Mouse (Mus musculus): ENCODE data around the gene Gm42906. TPM values are rescaled to one million over a fixed set of nuclear protein-coding genes. Genes with fewer than 3 reads are reported as not detected.

Gene Gm42906
- polyA plus RNA-seq, 1 experiment from 2014 or later, result 0.66 TPM

DNA sequence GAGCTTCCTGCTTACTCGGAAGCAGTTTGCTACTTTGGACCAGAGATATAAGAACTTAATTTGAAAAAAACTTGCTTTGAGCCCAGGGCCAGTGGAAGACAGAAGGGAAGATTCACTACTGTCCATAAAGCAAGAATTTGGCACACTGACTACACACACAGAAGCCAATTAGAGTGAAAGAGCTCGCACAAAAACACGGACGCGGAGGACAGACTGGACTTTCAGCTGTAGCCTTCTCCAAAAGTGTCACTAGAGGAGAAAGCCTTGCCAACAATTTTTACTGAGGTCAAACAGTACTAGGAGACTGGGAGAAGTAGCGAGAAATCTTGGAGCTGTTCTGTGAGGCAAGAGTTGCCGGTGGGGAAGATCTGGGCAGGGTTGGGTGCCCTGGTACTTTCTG is 128.4 kb downstream of the Gm42906 start:
- no peak overlapping the region for H3K4me3 ChIP-seq (ENCODE audit: low read depth, low read length)
- H3K27me3 ChIP-seq (replicated peaks; ENCODE audit: insufficient read depth, low read length), result no peaks in the 10 kb centered on the region
- H3K9ac ChIP-seq (replicated peaks; ENCODE audit: low read depth), result no peak overlapping the region
- peak; percentile 11; the same call in 1 of the 2 replicates for ATAC-seq
- H3K4me2 ChIP-seq (replicated peaks; ENCODE audit: low read depth, low read length), result no peak overlapping the region
- no peaks in the 10 kb centered on the region for H3K9me3 ChIP-seq (ENCODE audit: low read length)
- H3K4me1 ChIP-seq (ENCODE audit: insufficient read depth, low read depth, low read length), result no peaks in the 10 kb centered on the region
- TF ChIP-seq EP300 (IDR thresholded peaks at IDR 0.05), result no peak
- TF ChIP-seq CTCF (IDR thresholded peaks at IDR 0.05), result no peak
- 64% methylated on average over 7 of the region's 7 CpGs for WGBS
- H3K36me3 ChIP-seq (ENCODE audit: insufficient read depth, low read length), result no peaks in the 10 kb centered on the region
- DNase-seq (ENCODE audit: low spot score), result peak; percentile 64
- no peak overlapping the region for H3K27ac ChIP-seq (ENCODE audit: low read length)

DNA sequence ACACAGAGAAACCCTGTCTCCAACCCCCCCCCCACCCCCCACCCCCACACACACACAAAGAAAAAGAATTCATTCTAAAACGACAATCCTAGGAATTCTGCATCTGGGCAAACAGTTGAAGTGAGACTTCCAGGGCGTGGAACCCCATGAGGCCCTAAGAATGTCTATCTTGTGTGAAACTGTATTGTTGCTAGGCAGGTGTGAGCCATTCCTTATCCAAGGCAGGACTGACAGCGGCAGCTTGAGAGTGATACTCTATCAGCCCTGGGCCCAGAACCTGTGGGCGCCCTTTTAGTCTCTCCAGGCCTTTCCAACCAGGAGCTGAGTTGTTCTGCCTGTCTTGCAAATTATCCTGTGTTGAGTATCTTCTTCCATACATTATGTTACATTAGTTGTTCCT is 129.6 kb downstream of the Gm42906 start:
- H3K4me1 ChIP-seq (ENCODE audit: insufficient read depth, low read depth, low read length), result no peaks in the 10 kb centered on the region
- H3K4me3 ChIP-seq (ENCODE audit: low read depth, low read length), result no peak overlapping the region
- no peak overlapping the region for H3K27ac ChIP-seq (ENCODE audit: low read length)
- WGBS, result 67% methylated on average over 4 of the region's 4 CpGs
- no peak overlapping the region for H3K4me2 ChIP-seq (replicated peaks; ENCODE audit: low read depth, low read length)
- no peak for ATAC-seq
- DNase-seq (ENCODE audit: low spot score), result no peak
- no peaks in the 10 kb centered on the region for H3K9me3 ChIP-seq (ENCODE audit: low read length)
- H3K9ac ChIP-seq (replicated peaks; ENCODE audit: low read depth), result no peak overlapping the region
- H3K36me3 ChIP-seq (ENCODE audit: insufficient read depth, low read length), result no peaks in the 10 kb centered on the region
- no peaks in the 10 kb centered on the region for H3K27me3 ChIP-seq (replicated peaks; ENCODE audit: insufficient read depth, low read length)
- TF ChIP-seq CTCF (IDR thresholded peaks at IDR 0.05), result no peak
- TF ChIP-seq EP300 (IDR thresholded peaks at IDR 0.05), result no peak

DNA sequence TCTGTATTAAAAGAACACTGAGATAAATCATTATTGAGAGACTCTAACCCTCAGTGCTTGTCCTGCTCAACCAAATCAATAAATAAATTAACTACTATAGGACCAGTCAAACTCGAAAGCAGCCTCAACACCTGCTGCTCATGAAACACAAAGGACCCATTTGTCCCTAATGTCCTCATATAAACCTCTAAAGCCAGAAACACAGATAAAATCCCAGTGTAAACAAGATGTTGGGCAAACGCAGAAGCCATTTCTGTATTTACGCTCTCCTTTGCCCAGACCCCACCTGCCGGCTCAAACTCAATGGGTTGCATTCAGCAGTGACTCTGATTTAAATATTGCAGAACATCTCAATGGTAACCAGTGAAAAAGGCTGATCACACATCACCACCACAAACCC is 131.7 kb downstream of the Gm42906 start:
- H3K4me3 ChIP-seq (ENCODE audit: low read depth, low read length), result no peak overlapping the region
- no peaks in the 10 kb centered on the region for H3K27me3 ChIP-seq (replicated peaks; ENCODE audit: insufficient read depth, low read length)
- no peaks in the 10 kb centered on the region for H3K36me3 ChIP-seq (ENCODE audit: insufficient read depth, low read length)
- no peak for DNase-seq (ENCODE audit: low spot score)
- no peaks in the 10 kb centered on the region for H3K4me1 ChIP-seq (ENCODE audit: insufficient read depth, low read depth, low read length)
- ATAC-seq, result no peak
- TF ChIP-seq EP300 (IDR thresholded peaks at IDR 0.05) (no peak), CTCF (IDR thresholded peaks at IDR 0.05) (no peak)
- no peaks in the 10 kb centered on the region for H3K9me3 ChIP-seq (ENCODE audit: low read length)
- no peak overlapping the region for H3K9ac ChIP-seq (replicated peaks; ENCODE audit: low read depth)
- H3K27ac ChIP-seq (ENCODE audit: low read length), result no peak overlapping the region
- H3K4me2 ChIP-seq (replicated peaks; ENCODE audit: low read depth, low read length), result no peak overlapping the region
- 50% methylated on average over 4 of the region's 4 CpGs for WGBS

DNA sequence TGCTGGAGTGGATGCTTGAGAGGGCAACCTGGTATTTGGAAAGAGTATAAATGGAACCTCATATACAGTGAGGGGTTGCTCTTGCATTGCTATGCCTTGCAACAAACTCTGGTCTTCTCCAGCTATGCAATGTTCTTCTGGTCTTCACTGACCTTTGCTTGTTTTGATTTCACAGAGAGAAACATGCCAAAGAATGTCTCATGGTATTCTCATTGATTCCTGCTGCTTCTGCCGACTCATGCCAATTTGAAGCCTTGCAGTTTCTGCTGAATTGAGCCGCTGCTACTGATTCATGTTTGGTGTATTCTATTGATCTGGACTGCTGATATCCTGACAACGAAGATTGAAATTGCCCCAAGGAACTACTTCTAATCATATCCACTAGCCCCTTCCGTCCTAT is 134.4 kb downstream of the Gm42906 start:
- ATAC-seq (no peak), DNase-seq (ENCODE audit: low spot score) (peak; percentile 14)
- 78% methylated on average over 4 of the region's 4 CpGs for WGBS
- Histone ChIP-seq H3K27me3 (replicated peaks; ENCODE audit: insufficient read depth, low read length) (no peaks in the 10 kb centered on the region), H3K27ac (ENCODE audit: low read length) (no peak overlapping the region), H3K36me3 (ENCODE audit: insufficient read depth, low read length) (no peaks in the 10 kb centered on the region), H3K9ac (replicated peaks; ENCODE audit: low read depth) (no peak overlapping the region), H3K9me3 (ENCODE audit: low read length) (no peaks in the 10 kb centered on the region), H3K4me3 (ENCODE audit: low read depth, low read length) (no peak overlapping the region), H3K4me2 (replicated peaks; ENCODE audit: low read depth, low read length) (no peak overlapping the region), H3K4me1 (ENCODE audit: insufficient read depth, low read depth, low read length) (no peaks in the 10 kb centered on the region)
- TF ChIP-seq EP300 (IDR thresholded peaks at IDR 0.05) (no peak), CTCF (IDR thresholded peaks at IDR 0.05) (no peak)

DNA sequence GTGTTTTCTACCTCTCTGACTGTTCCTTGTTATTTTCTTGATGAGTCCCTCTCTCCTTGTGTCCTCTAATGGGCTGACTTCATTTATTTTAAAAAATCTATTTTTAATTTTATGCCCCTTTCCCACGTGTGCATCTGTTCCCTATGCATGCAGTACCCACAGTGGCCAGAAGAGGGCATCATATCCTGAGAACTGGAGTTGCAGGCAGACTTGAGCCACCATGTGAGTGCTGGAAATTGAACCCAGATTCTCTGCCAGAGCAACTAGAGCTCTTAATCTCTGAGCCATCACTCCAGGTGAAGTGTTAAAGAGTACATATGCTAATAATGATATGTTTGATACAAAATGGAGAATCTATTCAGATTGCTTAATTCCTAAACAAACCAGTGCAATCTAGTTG is 135.7 kb downstream of the Gm42906 start:
- TF ChIP-seq EP300 (IDR thresholded peaks at IDR 0.05) (no peak), CTCF (IDR thresholded peaks at IDR 0.05) (peak; percentile 70)

DNA sequence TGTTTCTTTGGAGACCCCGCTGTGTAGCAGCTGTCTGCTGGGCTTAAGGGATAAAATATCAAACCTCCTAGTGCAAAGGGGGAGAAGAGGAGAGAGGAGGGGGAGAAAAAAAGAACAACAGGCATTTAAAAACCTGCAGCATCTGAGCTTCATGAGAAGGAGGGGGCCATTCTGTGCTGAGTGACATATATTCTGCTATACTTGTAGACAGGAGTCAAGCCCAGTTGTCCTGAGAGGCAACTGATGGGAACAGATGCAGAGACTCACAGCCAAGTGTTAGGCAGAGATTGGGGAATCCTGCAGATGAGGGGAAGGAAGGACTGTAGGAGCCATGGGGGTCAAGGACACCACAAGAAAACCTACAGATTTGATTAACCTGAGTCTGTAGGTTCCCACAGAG is 141.6 kb downstream of the Gm42906 start:
- no peak for ATAC-seq
- no peak for DNase-seq (ENCODE audit: low spot score)
- Histone ChIP-seq H3K36me3 (ENCODE audit: insufficient read depth, low read length) (no peaks in the 10 kb centered on the region), H3K27ac (ENCODE audit: low read length) (no peak overlapping the region), H3K4me1 (ENCODE audit: insufficient read depth, low read depth, low read length) (no peaks in the 10 kb centered on the region), H3K9me3 (ENCODE audit: low read length) (no peaks in the 10 kb centered on the region), H3K4me3 (ENCODE audit: low read depth, low read length) (no peak overlapping the region), H3K9ac (replicated peaks; ENCODE audit: low read depth) (no peak overlapping the region), H3K27me3 (replicated peaks; ENCODE audit: insufficient read depth, low read length) (no peaks in the 10 kb centered on the region), H3K4me2 (replicated peaks; ENCODE audit: low read depth, low read length) (no peak overlapping the region)
- TF ChIP-seq CTCF (IDR thresholded peaks at IDR 0.05) (no peak), EP300 (IDR thresholded peaks at IDR 0.05) (no peak)
- WGBS, result 81% methylated on average over 1 of the region's 1 CpGs

More for the DNA sequence above, 135.7 kb downstream of the Gm42906 start:
- WGBS, result 9% methylated on average over 1 of the region's 1 CpGs
- Histone ChIP-seq H3K4me3 (ENCODE audit: low read depth, low read length) (no peak overlapping the region), H3K4me1 (ENCODE audit: insufficient read depth, low read depth, low read length) (no peaks in the 10 kb centered on the region), H3K4me2 (replicated peaks; ENCODE audit: low read depth, low read length) (no peak overlapping the region), H3K9me3 (ENCODE audit: low read length) (no peaks in the 10 kb centered on the region), H3K36me3 (ENCODE audit: insufficient read depth, low read length) (no peaks in the 10 kb centered on the region), H3K27me3 (replicated peaks; ENCODE audit: insufficient read depth, low read length) (no peaks in the 10 kb centered on the region), H3K27ac (ENCODE audit: low read length) (no peak overlapping the region), H3K9ac (replicated peaks; ENCODE audit: low read depth) (no peak overlapping the region)
- DNase-seq (ENCODE audit: low spot score) (no peak), ATAC-seq (no peak)

DNA sequence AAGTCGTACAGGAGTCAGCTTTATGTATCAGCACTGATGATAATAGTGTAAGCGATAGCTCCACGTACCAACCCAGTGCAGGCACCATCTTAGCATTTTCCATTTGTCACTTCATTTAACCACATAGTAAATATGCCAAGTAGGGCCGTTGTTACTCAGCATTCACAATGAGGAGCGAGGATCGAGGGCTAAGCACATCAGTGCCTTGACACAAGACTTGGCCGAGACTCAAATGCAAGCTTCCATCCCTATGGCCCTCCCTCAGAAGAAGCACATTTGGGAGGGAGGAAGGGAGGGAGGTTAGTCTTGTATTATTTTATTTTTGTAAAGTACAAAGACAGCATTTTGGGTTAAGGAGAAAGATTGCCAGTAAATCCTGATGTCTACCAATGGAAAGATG is 148.4 kb downstream of the Gm42906 start:
- ATAC-seq, result no peak
- Histone ChIP-seq H3K27ac (ENCODE audit: low read length) (no peak overlapping the region), H3K4me3 (ENCODE audit: low read depth, low read length) (no peak overlapping the region), H3K9me3 (ENCODE audit: low read length) (no peaks in the 10 kb centered on the region), H3K9ac (replicated peaks; ENCODE audit: low read depth) (no peak overlapping the region), H3K27me3 (replicated peaks; ENCODE audit: insufficient read depth, low read length) (no peaks in the 10 kb centered on the region), H3K4me1 (ENCODE audit: insufficient read depth, low read depth, low read length) (no peaks in the 10 kb centered on the region), H3K36me3 (ENCODE audit: insufficient read depth, low read length) (no peaks in the 10 kb centered on the region), H3K4me2 (replicated peaks; ENCODE audit: low read depth, low read length) (no peak overlapping the region)
- TF ChIP-seq CTCF (IDR thresholded peaks at IDR 0.05) (no peak), EP300 (IDR thresholded peaks at IDR 0.05) (no peak)
- 67% methylated on average over 7 of the region's 7 CpGs for whole genome bisulfite sequencing
- no peak for DNase-seq (ENCODE audit: low spot score)

Measured in lung, postnatal 0 days (tissue).